Mouse (Mus musculus): ENCODE results near the gene Gm40460.
"Not testable (repeated sequence)": the region's sequence is repeated elsewhere in the genome, so short reads cannot be mapped to it uniquely, and the experiment has no call there.

Gm40460 gene

GRCm38 (mm10) chr7:142240978-142241377, at the start of gene Gm40460:
Gm40460 (minus strand) TSS chr7:142241078.
- DNase-seq: no peak

- DNase-seq: not testable (repeated sequence)
Observed at GRCm38 (mm10) chr7:142285910-142286612, 45.2 kb upstream of the Gm40460 start.

- peak; percentile 49 to 52 for DNase-seq
Observed at GRCm38 (mm10) chr7:142285130-142285835, 44.4 kb upstream of the Gm40460 start.

- peak; percentile 93 to 96 for DNase-seq
Observed at GRCm38 (mm10) chr7:142284615-142285080, 43.8 kb upstream of the Gm40460 start.

- peak; percentile 56 to 57 for DNase-seq
Observed at GRCm38 (mm10) chr7:142284023-142284591, 43.2 kb upstream of the Gm40460 start.

- DNase-seq: not testable (repeated sequence)
Observed at GRCm38 (mm10) chr7:142282847-142283246, 42.0 kb upstream of the Gm40460 start.

- not testable (repeated sequence) for DNase-seq
Observed at GRCm38 (mm10) chr7:142279291-142279690, 38.4 kb upstream of the Gm40460 start.

GRCm38 (mm10) chr7:142278183-142278582, 37.3 kb upstream of the Gm40460 start:
- peak; percentile 71 to 76 for DNase-seq

- not testable (repeated sequence) for DNase-seq
Observed at GRCm38 (mm10) chr7:142274263-142274662, 33.4 kb upstream of the Gm40460 start, which contains the start of gene Gm4559. Gm4559 (minus strand) TSS chr7:142274363.

GRCm38 (mm10) chr7:142258254-142258653, 17.4 kb upstream of the Gm40460 start, which contains the start of gene Gm2431:
Gm2431 (minus strand) TSS chr7:142258354.
- not testable (repeated sequence) for DNase-seq

- peak; percentile 37 to 39 for DNase-seq
Observed at GRCm38 (mm10) chr7:142255517-142255916, 14.6 kb upstream of the Gm40460 start.

- peak; percentile 12 to 17 for DNase-seq
Observed at GRCm38 (mm10) chr7:142249824-142250223, 8.9 kb upstream of the Gm40460 start.

- no peak for DNase-seq
Observed at GRCm38 (mm10) chr7:142231540-142231939, 9.3 kb downstream of the Gm40460 start.

GRCm38 (mm10) chr7:142229871-142230270, 11.0 kb downstream of the Gm40460 start, which contains the start of gene Krtap5-5:
Krtap5-5 (minus strand) TSS chr7:142229971.
- not testable (repeated sequence) for DNase-seq

GRCm38 (mm10) chr7:142224518-142224917, 16.4 kb downstream of the Gm40460 start:
- no peak for DNase-seq

GRCm38 (mm10) chr7:142212136-142212535, 28.7 kb downstream of the Gm40460 start:
- DNase-seq: not testable (repeated sequence)

GRCm38 (mm10) chr7:142211559-142211958, 29.3 kb downstream of the Gm40460 start, which contains the start of gene Gm7579:
Gm7579 (plus strand) TSS chr7:142211859.
- DNase-seq: no peak

GRCm38 (mm10) chr7:142206891-142207290, 34.0 kb downstream of the Gm40460 start:
- DNase-seq: not testable (repeated sequence)

GRCm38 (mm10) chr7:142205488-142205887, 35.4 kb downstream of the Gm40460 start:
- DNase-seq: no peak

GRCm38 (mm10) chr7:142201064-142201463, 39.8 kb downstream of the Gm40460 start, which contains the start of gene Krtap5-3:
Krtap5-3 (plus strand) TSS chr7:142201364.
- no peak for DNase-seq

- DNase-seq: no peak
Observed at GRCm38 (mm10) chr7:142198748-142199147, 42.1 kb downstream of the Gm40460 start.
